Mouse (Mus musculus): ENCODE data around the gene Cyp2j7. TPM values are rescaled to one million over a fixed set of nuclear protein-coding genes. Genes with fewer than 3 reads are reported as not detected.
"Not testable (repeated sequence)": the region's sequence is repeated elsewhere in the genome, so short reads cannot be mapped to it uniquely, and the experiment has no call there.

Gene Cyp2j7
- total RNA-seq (2021) = not detected
- long read RNA-seq, experiment 1 = 0 reads
- long read RNA-seq, experiment 2 = 0 reads

DNA sequence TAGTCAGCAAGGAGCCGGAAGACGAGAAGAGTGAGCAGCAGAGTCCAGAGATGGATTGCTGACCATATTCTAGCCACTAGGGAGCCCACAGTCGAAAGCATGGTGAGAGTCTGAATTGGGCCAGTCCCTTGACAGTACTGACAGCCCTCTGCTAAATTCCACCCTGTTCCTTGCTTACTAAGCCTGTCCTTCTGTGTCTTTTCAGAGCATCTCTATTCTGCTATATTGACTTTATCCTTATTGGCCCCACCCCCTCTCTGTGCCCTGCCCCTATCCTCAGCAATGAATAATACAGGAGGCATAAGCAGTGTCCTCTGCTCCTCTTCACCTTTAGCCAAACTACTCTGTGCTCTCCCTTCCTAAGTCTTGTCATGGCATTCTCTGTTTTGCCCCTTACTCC lies at the start of gene Cyp2j7:
TSS of gene Cyp2j7 (minus strand) at position 101 of the 400 bp plus-strand sequence.
- DNase-seq = no peak
- intact Hi-C loops (cut with DNase I) = no loop called here
- H3K27ac ChIP-seq = no peak within 1 kb of the TSS
- H3K4me3 ChIP-seq = no peak within 1 kb of the TSS
- no peak for TF ChIP-seq CTCF (IDR thresholded peaks at IDR 0.05)

DNA sequence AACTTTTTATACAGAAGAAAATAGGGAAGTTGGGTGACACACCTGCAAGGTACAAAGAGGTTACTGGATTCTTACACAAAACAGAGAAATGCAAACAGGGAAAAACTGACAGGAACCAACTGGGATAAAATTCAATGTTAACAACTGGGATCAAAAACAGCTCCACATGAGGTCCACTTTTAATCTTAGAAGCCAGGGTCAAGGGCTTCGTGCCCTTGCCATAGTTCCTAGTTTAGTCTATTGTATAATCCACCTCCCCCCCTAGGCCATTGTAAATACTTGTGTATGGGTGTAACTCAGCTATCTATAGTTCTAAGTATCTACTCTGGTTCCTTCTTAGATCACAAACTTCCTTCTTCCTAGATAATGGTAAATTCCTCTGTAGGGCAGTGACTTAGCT lies 40.4 kb upstream of the Cyp2j7 start:
- not testable (repeated sequence) for DNase-seq, H3K27ac ChIP-seq, H3K4me3 ChIP-seq
- intact Hi-C loops (cut with DNase I) = loop anchor here (10.0 kb wide), 1 partner anchor 408 kb away; no protein-coding TSS in a partner anchor

DNA sequence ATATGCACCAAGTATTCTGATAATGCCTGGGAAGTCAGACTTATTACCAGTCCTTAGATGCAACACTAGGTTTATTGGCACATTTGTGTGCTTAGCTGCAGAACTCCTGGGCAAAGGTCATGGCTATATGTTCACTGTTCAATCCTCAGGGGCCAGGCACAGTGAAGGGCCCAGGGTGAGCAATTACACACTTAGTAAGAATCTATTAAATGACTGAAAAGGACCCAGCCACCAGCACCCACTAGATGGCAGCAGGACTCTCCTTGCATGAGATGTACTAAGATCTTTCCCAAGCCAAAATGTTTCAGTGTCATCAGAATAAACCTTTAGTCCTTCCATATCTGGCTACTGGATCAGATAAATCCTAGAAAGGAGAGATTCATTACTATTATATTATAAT lies 37.4 kb upstream of the Cyp2j7 start:
- DNase-seq = peak; percentile 22

DNA sequence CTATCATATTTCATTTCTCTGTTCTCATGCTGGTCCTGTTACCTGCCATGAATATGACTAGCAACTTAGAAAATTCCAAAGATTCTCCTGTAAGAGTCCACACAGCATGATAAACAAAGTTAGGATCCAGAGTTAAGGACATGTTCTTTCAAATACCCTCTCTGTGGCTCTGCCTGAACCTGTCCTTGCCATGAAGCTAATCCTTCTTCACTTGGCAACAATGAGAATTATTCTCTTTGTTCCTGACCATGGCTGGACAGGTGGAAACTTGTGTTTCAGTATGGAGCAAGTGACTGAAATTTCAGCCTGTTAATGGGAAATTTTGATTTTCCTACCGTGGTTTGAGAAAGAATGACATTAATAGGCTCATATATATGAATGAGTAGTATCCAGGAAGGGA lies 39.8 kb downstream of the Cyp2j7 start:
- H3K27ac ChIP-seq = no peak overlapping the region
- DNase-seq = no peak
- TF ChIP-seq CTCF (IDR thresholded peaks at IDR 0.05) = no peak
- intact Hi-C loops (cut with DNase I) = no loop called here
- no peak overlapping the region for H3K4me3 ChIP-seq

More for the DNA sequence above, 37.4 kb upstream of the Cyp2j7 start:
- intact Hi-C loops (cut with DNase I) = loop anchor here (10.0 kb wide), 1 partner anchor 411 kb away; no protein-coding TSS in a partner anchor
- TF ChIP-seq CTCF (IDR thresholded peaks at IDR 0.05) = peak; percentile 55
- H3K27ac ChIP-seq = no peak overlapping the region
- H3K4me3 ChIP-seq = no peak overlapping the region

DNA sequence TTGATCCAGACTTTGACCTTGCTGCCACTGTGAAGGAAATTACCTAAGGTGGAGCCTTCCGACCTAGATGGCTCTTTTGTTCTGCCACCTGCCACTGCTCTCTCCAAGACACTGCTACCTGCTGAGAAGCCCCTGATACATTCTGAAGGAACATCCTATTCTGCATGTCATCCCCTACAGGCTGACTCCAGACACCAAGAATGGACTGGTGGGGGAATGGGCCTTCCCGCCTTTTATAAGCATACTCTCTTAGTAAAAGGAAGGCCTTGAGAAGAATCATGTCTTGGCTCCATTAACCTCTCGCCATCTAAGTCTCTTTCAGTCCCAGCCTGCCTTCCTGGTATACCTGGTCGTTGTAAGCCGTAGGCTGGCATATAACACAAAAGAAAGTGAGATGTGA lies 47.1 kb downstream of the Cyp2j7 start:
- H3K4me3 ChIP-seq; DNase-seq; intact Hi-C loops (cut with DNase I); H3K27ac ChIP-seq: not testable (repeated sequence)

DNA sequence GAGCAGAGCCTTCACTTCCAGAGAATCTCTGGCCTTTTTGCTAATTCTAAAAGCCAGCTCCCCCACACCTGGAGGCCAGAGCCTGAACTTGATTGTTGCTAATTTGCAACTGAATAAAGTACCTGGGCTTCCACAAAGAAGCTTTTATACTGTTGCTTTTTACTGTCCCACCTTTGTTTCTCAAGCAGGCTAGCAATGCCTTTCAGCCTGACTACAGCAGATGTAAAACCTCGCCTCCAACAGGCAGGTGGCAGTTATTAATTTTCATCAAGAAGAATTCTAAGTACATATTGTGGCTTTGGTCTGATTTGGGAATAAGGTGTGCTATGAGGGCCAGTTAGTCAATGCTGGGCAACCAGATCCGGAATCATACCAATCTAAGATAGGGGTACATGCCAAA lies 47.8 kb downstream of the Cyp2j7 start:
- intact Hi-C loops (cut with DNase I); H3K4me3 ChIP-seq; DNase-seq; H3K27ac ChIP-seq: not testable (repeated sequence)

DNA sequence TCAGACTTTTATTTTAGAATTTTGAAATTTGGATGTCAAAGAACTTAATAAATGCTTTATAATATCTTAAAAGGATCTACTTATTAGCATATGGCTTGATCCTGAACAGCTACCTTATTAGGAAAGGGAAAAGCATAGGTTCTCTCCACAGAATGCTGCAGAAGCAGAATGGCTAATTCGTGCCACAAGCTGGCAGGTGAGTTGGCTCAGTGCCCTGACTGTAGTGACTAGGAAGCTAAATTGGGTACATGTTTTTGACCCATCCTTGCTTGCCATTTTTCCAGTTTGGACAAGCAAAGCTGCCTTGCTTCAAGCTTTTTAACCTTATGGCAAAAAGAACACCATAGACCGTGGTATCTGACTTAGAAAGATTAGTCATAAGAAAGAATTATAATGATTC lies 48.3 kb downstream of the Cyp2j7 start:
- H3K4me3 ChIP-seq; intact Hi-C loops (cut with DNase I); H3K27ac ChIP-seq; DNase-seq: not testable (repeated sequence)

DNA sequence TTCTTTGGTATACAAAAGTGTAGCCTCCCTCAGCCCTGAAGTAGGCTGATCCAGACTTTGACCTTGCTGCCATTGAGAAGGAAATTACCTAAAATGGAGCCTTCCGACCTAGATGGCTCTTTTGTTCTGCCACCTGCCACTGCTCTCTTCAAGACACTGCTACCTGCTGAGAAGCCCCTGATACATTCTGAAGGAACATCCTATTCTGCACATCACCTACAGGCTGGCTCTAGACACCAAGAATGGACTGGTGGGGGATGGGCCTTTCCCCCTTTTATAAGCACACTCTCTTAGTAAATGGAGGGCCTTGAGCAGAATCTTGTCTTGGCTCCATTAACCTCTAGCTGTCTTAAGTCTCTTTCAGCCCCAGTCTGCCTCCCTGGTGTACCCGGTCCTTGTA lies 51.7 kb downstream of the Cyp2j7 start:
- H3K27ac ChIP-seq; H3K4me3 ChIP-seq; DNase-seq; intact Hi-C loops (cut with DNase I): not testable (repeated sequence)

DNA sequence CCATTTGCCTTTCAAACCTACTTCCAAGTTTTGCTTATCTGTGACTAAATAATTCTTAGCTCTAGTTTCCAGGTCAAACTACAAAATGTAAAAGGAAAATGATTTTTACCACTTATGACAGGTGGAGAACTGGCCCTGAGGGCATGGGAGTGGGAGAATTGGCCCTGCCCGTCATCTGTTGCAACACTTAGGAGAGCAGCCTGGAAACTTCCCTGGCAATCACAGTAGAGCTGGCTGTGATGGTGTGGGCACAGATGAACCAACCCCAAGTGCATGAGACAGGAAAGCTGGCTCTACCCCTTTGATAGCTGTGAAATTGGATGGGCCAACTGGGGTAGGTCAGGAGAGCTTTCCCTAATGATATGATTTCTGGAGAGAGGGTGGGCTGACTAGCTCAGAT lies 73.6 kb downstream of the Cyp2j7 start:
- DNase-seq = no peak
- no peak for TF ChIP-seq CTCF (IDR thresholded peaks at IDR 0.05)
- H3K27ac ChIP-seq = no peak overlapping the region
- no peak overlapping the region for H3K4me3 ChIP-seq
- intact Hi-C loops (cut with DNase I) = no loop called here

DNA sequence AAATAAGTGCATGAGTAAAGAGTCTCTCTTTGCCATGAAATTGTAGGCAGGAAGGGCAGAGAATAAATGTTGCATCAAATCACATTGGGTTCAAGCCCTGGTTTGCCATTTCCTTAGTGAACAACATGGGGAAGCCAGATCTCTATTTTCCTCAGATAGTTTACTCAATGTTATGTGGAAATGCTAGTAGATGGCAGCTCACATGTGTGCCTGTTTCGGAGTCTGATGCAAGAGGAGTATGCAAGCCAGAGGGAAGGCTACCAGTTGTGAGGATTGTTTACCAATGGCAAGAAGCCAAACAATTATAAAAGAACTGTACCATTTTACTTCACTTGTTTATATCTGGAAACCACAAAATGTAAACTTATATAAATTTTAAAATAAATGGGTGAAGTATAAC lies 74.9 kb downstream of the Cyp2j7 start:
- TF ChIP-seq CTCF (IDR thresholded peaks at IDR 0.05) = no peak
- intact Hi-C loops (cut with DNase I) = no loop called here
- Histone ChIP-seq H3K27ac (no peak overlapping the region), H3K4me3 (no peak overlapping the region)
- DNase-seq = no peak

Other genes starting within 250 kb of the Cyp2j7 start
- not detected for gene Cyp2j13, start 159.1 kb downstream of the Cyp2j7 start, total RNA-seq (2021)
- gene Cyp2j12, start 95.5 kb downstream of the Cyp2j7 start, total RNA-seq (2021) = not detected
- not detected for gene Cyp2j11, start 112.0 kb upstream of the Cyp2j7 start, total RNA-seq (2021)